Mouse (Mus musculus): ENCODE measurements around the gene 3425401B19Rik. TPM values are rescaled to one million over a fixed set of nuclear protein-coding genes. Genes with fewer than 3 reads are reported as not detected.

Gene 3425401B19Rik
- under 1 TPM; 0.28 to 0.58 (median 0.40) TPM for total RNA-seq (2022)

- no peak for DNase-seq (ENCODE audit: low spot score in 2 of 2)
Observed at GRCm38 (mm10) chr14:32685124-32685826, at the start of gene 3425401B19Rik. TSS of gene 3425401B19Rik (minus strand) at chr14:32685293.

- DNase-seq (ENCODE audit: low spot score in 2 of 2) = no peak
Observed at GRCm38 (mm10) chr14:32732961-32733360, 47.9 kb upstream of the 3425401B19Rik start.

- DNase-seq (ENCODE audit: low spot score in 2 of 2) = no peak
Observed at GRCm38 (mm10) chr14:32726864-32727263, 41.8 kb upstream of the 3425401B19Rik start.

- DNase-seq (ENCODE audit: low spot score in 2 of 2) = no peak
Observed at GRCm38 (mm10) chr14:32721461-32721860, 36.4 kb upstream of the 3425401B19Rik start.

- DNase-seq (ENCODE audit: low spot score in 2 of 2) = no peak
Observed at GRCm38 (mm10) chr14:32716763-32717439, 31.8 kb upstream of the 3425401B19Rik start.

- DNase-seq (ENCODE audit: low spot score in 2 of 2) = no peak
Observed at GRCm38 (mm10) chr14:32715489-32715888, 30.4 kb upstream of the 3425401B19Rik start.

- no peak for DNase-seq (ENCODE audit: low spot score in 2 of 2)
Observed at GRCm38 (mm10) chr14:32715076-32715475, 30.0 kb upstream of the 3425401B19Rik start.

- no peak for DNase-seq (ENCODE audit: low spot score in 2 of 2)
Observed at GRCm38 (mm10) chr14:32709861-32710260, 24.8 kb upstream of the 3425401B19Rik start.

GRCm38 (mm10) chr14:32708756-32709155 is 23.7 kb upstream of the 3425401B19Rik start:
- no peak for DNase-seq (ENCODE audit: low spot score in 2 of 2)

GRCm38 (mm10) chr14:32707938-32708337 is 22.8 kb upstream of the 3425401B19Rik start:
- DNase-seq (ENCODE audit: low spot score in 2 of 2) = no peak

- no peak for DNase-seq (ENCODE audit: low spot score in 2 of 2)
Observed at GRCm38 (mm10) chr14:32700972-32701371, 15.9 kb upstream of the 3425401B19Rik start.

GRCm38 (mm10) chr14:32698556-32698955 is 13.5 kb upstream of the 3425401B19Rik start:
- DNase-seq (ENCODE audit: low spot score in 2 of 2) = no peak

GRCm38 (mm10) chr14:32697774-32698173 is 12.7 kb upstream of the 3425401B19Rik start:
- no peak for DNase-seq (ENCODE audit: low spot score in 2 of 2)

- no peak for DNase-seq (ENCODE audit: low spot score in 2 of 2)
Observed at GRCm38 (mm10) chr14:32696344-32696743, 11.3 kb upstream of the 3425401B19Rik start.

- DNase-seq (ENCODE audit: low spot score in 2 of 2) = no peak
Observed at GRCm38 (mm10) chr14:32695906-32696305, 10.8 kb upstream of the 3425401B19Rik start.

GRCm38 (mm10) chr14:32684735-32685105 is 373 bp downstream of the 3425401B19Rik start:
- DNase-seq (ENCODE audit: low spot score in 2 of 2) = no peak

GRCm38 (mm10) chr14:32683982-32684734 is 935 bp downstream of the 3425401B19Rik start:
- no peak for DNase-seq (ENCODE audit: low spot score in 2 of 2)

GRCm38 (mm10) chr14:32683251-32683838 is 1.7 kb downstream of the 3425401B19Rik start:
- DNase-seq (ENCODE audit: low spot score in 2 of 2) = no peak

- DNase-seq (ENCODE audit: low spot score in 2 of 2) = no peak
Observed at GRCm38 (mm10) chr14:32682536-32682935, 2.6 kb downstream of the 3425401B19Rik start.

GRCm38 (mm10) chr14:32681603-32682002 is 3.5 kb downstream of the 3425401B19Rik start:
- DNase-seq (ENCODE audit: low spot score in 2 of 2) = no peak

- DNase-seq (ENCODE audit: low spot score in 2 of 2) = no peak
Observed at GRCm38 (mm10) chr14:32678565-32678964, 6.5 kb downstream of the 3425401B19Rik start.

GRCm38 (mm10) chr14:32673178-32673577 is 11.9 kb downstream of the 3425401B19Rik start:
- no peak for DNase-seq (ENCODE audit: low spot score in 2 of 2)

All from left cerebral cortex, adult 8-10 months (tissue).